Mouse (Mus musculus): ENCODE data around the gene Pcnx4. TPM values are rescaled to one million over a fixed set of nuclear protein-coding genes. Genes with fewer than 3 reads are reported as not detected.

Gene Pcnx4
- 5.1 and 5.3 TPM in 2 replicates for polyA plus RNA-seq (2012; rRNA removed)

DNA sequence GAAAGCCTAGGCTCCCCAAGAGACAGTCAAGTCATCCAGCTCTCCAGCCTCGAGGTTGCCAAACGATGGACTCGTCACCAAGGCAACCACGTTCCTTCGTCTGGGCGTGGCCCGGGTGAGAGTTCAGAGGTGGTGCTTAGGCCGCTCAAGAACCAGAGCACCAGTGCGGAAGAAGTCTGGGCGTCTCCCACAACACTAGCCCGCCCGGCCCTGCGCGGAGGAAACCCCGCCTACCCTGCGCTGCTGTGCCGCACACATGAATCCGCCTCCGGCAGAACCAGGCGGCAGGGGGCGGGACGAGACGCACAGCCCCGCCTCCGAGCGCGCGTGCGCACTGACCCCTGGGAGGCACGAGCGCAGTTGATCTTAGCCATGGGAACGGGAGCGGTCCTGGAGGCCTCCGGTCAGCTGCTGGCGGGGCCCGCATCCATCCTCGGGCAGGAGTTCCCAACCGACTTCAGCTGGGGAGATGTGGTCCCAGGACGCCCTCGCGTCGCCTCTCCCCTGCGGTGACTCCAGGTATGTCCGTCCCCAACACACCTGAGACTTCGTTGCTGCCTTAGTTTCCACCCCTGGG, at the start of gene Pcnx4:
Pcnx4 (plus strand) TSS at position 363 of the 577 bp plus-strand sequence.
- peak; percentile 86 for DNase-seq (ENCODE audit: low read depth)

- DNase-seq (ENCODE audit: low read depth), result no peak
Measured at GRCm38 (mm10) chr12:72487498-72487897, 48.7 kb upstream of the Pcnx4 start.

DNA sequence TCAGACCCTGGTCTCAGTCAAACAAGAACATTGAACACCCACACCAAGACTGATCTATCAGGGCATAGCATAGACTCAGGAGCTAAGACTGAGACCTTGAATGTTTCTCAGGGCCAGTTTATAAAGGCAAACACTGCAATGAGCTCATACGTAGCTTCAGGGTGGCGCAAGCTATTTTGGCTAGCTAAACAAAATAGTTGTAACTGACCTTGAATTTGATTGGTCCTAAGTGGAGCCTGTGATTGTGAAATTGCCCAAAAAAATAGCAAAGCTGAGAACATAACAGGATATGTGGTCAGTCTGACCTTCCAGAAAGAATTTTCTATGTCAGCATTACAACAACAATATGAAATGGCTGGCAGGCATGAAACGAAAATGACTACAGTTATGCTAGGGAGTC, 46.2 kb upstream of the Pcnx4 start:
- no peak for DNase-seq (ENCODE audit: low read depth)

DNA sequence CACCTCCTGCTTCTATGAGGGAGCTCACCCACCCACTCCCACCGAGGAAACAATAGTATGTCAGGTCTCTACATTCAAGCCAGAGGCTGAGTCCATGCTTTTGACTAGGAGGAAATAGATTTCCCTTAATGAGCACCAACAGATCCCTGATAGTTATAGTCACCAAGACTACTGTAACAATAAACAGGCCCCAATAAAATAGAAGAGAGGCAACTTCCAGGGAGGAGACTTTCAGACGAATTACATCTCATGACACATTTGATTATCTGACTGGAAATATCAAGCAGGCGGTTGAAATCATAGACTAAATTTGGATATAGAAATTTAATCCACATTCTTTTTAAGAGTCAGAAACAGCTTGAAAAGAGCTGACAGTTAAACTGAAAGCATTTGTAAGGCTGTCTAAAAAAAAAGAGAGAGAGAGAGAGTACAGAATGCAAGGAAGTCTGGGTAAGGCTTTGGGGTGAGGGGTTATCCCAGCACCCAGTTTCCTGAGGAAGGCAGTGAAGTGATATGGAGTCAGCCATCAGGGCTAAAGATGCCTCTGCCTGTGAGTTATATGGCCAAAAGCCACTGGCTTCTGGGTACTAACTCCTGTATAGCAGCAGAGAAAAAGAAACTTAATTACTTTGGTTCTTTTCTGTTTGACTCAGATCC, 45.0 kb upstream of the Pcnx4 start:
- no peak for DNase-seq (ENCODE audit: low read depth)

- DNase-seq (ENCODE audit: low read depth), result no peak
Measured at GRCm38 (mm10) chr12:72496866-72497600, 39.1 kb upstream of the Pcnx4 start.

GRCm38 (mm10) chr12:72509606-72510005, 26.6 kb upstream of the Pcnx4 start:
- DNase-seq (ENCODE audit: low read depth), result no peak

DNA sequence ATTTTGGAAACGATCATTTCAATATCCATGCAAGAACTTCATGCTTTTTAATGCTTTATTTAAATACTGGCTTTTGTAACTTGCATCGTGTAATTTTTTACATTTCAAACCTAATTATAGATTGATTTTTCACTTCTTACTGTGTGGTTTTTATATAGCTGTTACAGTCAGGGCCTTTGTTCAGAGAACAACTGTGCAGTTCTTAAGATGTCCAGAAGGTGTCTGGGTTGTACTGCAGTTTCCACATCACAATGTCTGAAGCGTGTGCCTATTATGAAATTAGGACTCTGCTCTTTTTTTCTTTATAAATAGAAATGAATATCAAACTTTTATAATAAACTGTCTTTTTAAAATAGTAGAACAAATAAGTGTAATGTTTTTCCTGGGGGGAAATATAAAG, 20.7 kb upstream of the Pcnx4 start:
- no peak for DNase-seq (ENCODE audit: low read depth)

DNA sequence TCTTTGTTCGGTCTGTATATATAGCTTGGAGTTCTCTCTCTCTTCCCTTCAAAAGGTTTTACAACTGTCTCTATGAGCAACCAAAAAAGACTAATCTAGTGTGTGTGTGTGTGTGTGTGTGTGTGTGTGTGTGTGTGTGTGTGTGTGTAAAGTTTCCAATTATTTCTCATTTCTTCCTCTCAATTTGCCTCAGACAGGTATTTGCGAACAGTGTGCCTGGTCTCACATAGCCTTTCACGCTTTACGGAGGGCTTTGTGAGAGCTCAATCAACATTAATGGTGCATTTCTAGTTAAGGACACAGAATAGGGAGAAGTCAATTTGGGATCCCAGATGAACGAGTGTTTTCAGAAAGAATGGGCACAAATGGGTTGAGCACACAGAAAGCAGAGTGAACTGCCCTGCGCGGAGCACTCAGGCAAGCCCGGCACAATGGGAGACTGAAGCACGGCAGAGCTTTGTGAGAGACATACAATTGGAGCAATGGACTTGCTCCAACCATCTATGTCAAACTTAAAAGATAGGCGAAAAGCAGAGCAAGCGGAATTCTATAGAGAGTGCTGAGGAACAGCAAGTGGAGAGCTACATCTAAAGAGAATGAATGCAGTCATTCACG, 18.0 kb upstream of the Pcnx4 start:
- DNase-seq (ENCODE audit: low read depth), result no peak

DNA sequence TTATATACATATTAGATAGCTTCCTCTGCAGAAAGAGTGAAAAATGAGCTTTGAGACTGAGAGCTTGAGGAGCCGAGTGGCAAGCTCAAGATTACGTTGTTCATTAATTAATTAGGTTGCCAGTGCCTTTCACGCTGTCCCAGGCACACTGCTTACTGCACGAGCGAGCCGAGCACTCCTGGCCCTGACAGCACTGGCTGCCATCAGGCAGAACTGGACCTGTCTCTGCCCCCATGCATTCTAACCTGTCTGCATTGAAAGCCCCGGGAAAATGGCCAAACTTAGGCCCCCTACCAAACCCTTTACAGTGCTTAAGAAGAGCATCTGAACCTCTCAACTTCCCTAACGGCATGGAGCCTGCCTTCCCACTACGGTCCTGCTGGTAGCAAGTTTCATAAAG, 16.8 kb upstream of the Pcnx4 start:
- DNase-seq (ENCODE audit: low read depth), result no peak

GRCm38 (mm10) chr12:72519855-72520254, 16.3 kb upstream of the Pcnx4 start:
- DNase-seq (ENCODE audit: low read depth), result no peak

GRCm38 (mm10) chr12:72520645-72521044, 15.5 kb upstream of the Pcnx4 start:
- DNase-seq (ENCODE audit: low read depth), result no peak

GRCm38 (mm10) chr12:72525588-72525987, 10.6 kb upstream of the Pcnx4 start:
- DNase-seq (ENCODE audit: low read depth), result no peak

DNA sequence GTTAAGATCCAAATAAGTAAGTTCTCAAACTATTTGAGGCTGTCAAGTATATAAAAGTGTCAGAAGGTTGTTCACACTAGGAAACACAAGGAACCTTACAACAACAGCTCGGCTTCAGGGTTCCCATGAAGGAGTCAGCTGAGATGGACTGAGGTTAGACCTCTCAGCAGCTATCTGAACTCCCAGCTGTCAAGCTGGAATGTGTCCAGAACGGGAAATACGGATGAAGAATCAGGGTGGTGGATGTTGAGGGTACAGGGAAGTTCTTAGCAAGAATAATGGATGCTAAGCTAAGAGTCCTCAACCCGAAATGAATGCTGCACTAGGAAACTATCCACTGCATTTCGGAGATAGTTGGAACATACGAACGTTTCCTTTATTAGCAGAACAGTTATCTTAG, 3.9 kb upstream of the Pcnx4 start:
- DNase-seq (ENCODE audit: low read depth), result no peak

- no peak for DNase-seq (ENCODE audit: low read depth)
Measured at GRCm38 (mm10) chr12:72533986-72534385, 2.2 kb upstream of the Pcnx4 start.

DNA sequence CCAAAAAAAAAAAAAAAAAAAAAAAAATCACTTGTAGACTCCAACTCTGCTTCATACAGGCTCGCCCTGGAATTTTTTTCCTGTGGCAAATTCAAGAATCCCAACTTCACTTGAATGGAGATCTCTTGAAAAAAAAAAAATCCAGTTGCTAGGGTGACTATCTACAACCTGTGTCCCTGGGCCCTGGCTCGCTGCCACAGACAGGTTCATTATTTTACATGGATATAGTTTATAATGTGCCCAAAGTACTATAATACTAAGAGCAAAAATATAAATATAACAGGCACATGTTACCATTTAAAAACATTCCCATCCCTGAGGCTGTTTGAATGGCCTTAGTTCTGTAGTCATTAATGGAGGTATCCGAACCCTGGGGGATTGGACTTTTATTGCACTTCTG, 584 bp upstream of the Pcnx4 start:
- no peak for DNase-seq (ENCODE audit: low read depth)

DNA sequence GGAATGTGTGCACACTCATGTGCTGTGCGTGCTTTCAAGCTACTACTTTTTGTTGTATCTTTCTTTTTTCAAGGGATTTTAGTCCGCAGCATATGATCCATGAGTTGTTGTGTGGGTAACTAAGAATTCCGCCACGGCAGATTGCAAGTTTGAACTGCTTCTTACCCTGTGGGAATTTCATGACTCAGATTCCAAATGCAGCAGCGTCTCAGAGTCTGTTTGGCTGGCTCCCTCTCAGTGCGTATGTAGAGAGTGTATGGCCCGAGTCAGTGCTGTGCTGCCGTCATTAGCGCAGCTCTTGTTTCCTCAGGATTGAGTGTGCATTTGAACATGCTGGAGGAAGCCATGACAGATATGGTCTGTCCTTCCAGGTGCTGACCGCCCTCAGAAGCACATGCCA, 2.4 kb downstream of the Pcnx4 start:
- no peak for DNase-seq (ENCODE audit: low read depth)

DNA sequence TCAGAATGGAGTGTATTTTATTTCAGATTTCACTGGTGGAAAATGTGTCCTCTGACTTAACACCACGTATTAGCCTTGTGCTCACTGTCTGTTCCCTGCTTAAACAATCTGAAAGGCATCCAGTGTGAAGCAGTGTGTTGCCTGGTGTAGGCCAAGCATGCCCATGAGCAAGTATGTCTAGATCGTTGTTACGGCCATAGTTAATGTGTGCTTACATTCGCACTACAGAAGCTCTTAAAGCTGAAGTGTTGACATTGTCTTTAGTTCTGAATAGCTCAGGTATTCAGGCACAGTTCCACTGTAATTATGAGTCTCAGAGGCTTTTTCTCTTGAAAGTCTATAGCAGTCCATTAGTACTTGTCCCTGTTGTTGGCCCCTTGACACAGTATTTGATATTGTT, 18.2 kb downstream of the Pcnx4 start:
- DNase-seq (ENCODE audit: low read depth), result no peak

DNA sequence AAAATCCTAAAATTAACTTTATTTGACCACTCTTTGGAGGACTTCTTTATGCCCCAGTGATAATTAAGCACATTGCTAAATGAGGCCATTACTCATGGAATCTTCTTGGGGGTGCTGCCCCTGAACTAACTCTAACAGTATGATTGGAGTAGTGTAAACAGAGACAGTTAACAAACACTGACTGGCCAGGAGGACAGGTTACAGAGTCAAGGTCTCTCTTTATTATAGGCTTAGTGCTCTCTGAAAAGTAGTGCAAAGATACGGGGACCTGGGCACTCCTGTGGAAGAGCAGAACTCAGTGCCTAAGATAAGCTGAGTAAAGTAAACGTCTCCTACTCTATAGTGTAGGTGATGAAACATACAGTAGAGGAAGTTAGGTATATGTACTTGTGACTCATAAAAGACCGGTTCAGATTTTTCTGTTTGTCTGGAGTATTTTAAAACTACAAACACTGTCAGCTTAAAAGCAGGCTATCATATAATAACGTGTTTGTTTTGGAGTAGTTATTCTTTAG, 28.2 kb downstream of the Pcnx4 start:
- DNase-seq (ENCODE audit: low read depth), result no peak

DNA sequence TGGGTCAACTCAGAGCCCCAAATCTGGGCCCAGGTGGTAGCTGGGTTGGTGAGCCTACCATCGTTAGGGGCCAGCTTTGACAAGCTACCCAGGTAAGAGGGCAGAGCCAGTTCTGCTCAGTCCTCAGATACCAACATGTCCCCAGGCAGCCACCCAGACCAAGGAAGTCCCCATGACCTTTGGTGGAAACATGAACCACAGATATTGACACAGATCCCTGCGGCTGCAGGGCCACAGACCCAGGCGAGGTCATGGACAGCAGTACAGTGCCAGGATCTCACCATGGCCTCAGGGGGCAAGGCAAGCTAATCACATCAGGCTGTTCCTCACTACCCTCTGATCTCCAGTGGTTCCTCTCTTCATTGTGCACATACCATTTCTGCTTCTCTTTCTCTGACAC, 45.8 kb downstream of the Pcnx4 start:
- no peak for DNase-seq (ENCODE audit: low read depth)

DNA sequence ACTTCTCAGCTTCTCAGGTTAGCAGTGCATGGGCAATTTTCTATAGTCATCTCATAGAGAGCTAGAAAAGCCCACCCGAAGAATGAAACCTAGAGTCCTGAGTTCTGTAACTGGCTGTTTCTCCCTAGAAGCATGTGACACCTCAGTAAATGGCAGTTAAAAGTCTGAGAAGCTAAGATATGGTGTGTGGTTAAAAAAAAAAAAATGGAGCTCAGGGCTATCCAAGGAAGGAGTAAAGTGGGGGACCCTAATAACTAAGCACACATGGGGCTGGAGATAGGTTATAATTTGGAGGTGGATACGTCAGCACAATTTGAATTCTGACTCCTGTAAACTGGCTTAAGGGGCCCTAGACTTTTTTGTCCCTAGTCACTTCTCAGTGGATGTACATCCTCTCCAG, 46.9 kb downstream of the Pcnx4 start:
- no peak for DNase-seq (ENCODE audit: low read depth)

- DNase-seq (ENCODE audit: low read depth), result no peak
Measured at GRCm38 (mm10) chr12:72585339-72585738, 49.2 kb downstream of the Pcnx4 start.

DNA sequence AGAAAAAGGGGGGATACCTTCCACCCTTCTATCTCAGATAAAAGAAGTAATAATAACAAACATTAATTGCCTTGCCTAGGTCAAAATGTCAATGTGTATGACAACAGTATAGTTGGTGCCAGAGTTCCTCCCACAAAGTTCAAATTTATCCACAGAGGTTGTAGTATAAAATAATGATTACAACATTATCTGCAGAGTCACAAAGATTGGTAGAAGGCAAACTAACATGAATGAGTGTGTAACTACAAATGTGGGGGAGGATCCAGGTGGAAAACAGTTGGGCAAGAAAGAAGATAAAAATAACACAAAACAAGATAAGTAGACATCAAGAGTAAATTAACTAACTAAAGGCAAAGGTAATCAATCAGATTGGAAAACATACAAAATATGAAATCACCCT, 56.8 kb downstream of the Pcnx4 start:
- DNase-seq (ENCODE audit: low read depth), result no peak

DNA sequence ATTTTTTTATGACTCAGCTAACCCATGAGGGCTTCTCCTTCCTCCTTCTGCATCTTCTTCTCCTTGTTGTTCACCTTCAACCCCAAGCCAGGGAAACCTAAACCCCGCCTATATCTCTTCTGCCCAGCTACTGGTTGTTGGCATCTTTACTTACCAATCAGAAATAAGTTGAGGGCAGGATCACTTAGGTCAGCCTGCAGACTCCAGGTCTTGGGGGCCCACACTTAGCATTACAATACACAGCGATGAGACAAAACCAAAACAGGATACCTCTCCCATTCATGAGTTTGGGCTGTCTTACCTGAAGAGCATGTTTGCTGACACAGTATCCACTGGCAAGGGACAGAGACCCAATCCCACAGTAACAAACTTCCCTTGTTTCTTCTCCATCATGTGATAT, 57.8 kb downstream of the Pcnx4 start:
- no peak for DNase-seq (ENCODE audit: low read depth)

Data from gonadal fat pad, adult 2 months (tissue).